Mouse (Mus musculus) urinary bladder, postnatal 14 days (tissue): ENCODE results near the gene Palm.

Source experiments
- DNase-seq: peaks from one replicate; pipeline ENCODE4 v3.0.0; 2021; ENCODE audit warnings: low spot score

Gene Palm

GRCm38 (mm10) chr10:79831583-79831982, 38.2 kb downstream of the Palm start:
- no peak for DNase-seq

- DNase-seq: no peak
Measured at GRCm38 (mm10) chr10:79832026-79832785, 38.8 kb downstream of the Palm start.

- DNase-seq: no peak
Measured at GRCm38 (mm10) chr10:79832786-79833181, 39.4 kb downstream of the Palm start.

GRCm38 (mm10) chr10:79834769-79835398, 41.5 kb downstream of the Palm start:
- peak; percentile 79 for DNase-seq

- DNase-seq: no peak
Measured at GRCm38 (mm10) chr10:79836918-79837317, 43.5 kb downstream of the Palm start.

GRCm38 (mm10) chr10:79838151-79838550, 44.8 kb downstream of the Palm start:
- no peak for DNase-seq

GRCm38 (mm10) chr10:79840091-79840490, 46.7 kb downstream of the Palm start:
- no peak for DNase-seq

GRCm38 (mm10) chr10:79840644-79841551, 47.5 kb downstream of the Palm start:
- peak; percentile 71 for DNase-seq

- DNase-seq: no peak
Measured at GRCm38 (mm10) chr10:79842322-79842721, 49.0 kb downstream of the Palm start.

GRCm38 (mm10) chr10:79843476-79843875, 50.1 kb downstream of the Palm start:
- no peak for DNase-seq

- DNase-seq: no peak
Measured at GRCm38 (mm10) chr10:79846553-79846952, 53.2 kb downstream of the Palm start.

- no peak for DNase-seq
Measured at GRCm38 (mm10) chr10:79849941-79850628, 56.7 kb downstream of the Palm start.

GRCm38 (mm10) chr10:79851653-79852052, 58.3 kb downstream of the Palm start:
- DNase-seq: no peak

- peak; percentile 29 for DNase-seq
Measured at GRCm38 (mm10) chr10:79852107-79852789, 58.9 kb downstream of the Palm start.

GRCm38 (mm10) chr10:79852827-79853226, 59.5 kb downstream of the Palm start:
- peak; percentile 49 for DNase-seq

- DNase-seq: peak; percentile 98
Measured at GRCm38 (mm10) chr10:79853392-79853791, 60.0 kb downstream of the Palm start.

- DNase-seq: peak; percentile 100
Measured at GRCm38 (mm10) chr10:79853860-79854795, 60.8 kb downstream of the Palm start, which contains the start of gene Ptbp1. TSS of gene Ptbp1 (plus strand) at chr10:79854427.

- DNase-seq: peak; percentile 62
Measured at GRCm38 (mm10) chr10:79854801-79855541, 61.6 kb downstream of the Palm start.

GRCm38 (mm10) chr10:79855558-79856184, 62.3 kb downstream of the Palm start:
- peak; percentile 60 for DNase-seq
